Mouse (Mus musculus) limb, embryonic 15.5 days (tissue): Measurements from ENCODE around the gene Zc3h12c. TPM values are rescaled to one million over a fixed set of nuclear protein-coding genes. Genes with fewer than 3 reads are reported as not detected.

Experiments used
- ATAC-seq: fragments of 200-750 bp; cut with Nextera tagmentation; 2 replicates; pipeline ENCODE4 v1.8.0; 2017; ENCODE audit warnings: low read depth, moderate TSS enrichment; ENCODE audit not compliant: insufficient number of reproducible peaks, low FRiP score, low TSS enrichment
- H3K27ac ChIP-seq: fragments of 300-500 bp; sonication (generic); 2 replicates; pipeline ENCODE4 v1.5.1; 2015; ENCODE audit warnings: moderate library complexity, mild to moderate bottlenecking, inconsistent platforms
- H3K27me3 ChIP-seq: fragments of 300-500 bp; sonication (generic); 2 replicates; pipeline ENCODE4 v1.6.1; 2015; ENCODE audit warnings: inconsistent platforms
- H3K36me3 ChIP-seq: fragments of 300-500 bp; sonication (generic); 2 replicates; pipeline ENCODE4 v1.6.1; 2015; ENCODE audit warnings: inconsistent platforms
- H3K4me1 ChIP-seq: fragments of 300-500 bp; sonication (generic); 2 replicates; pipeline ENCODE4 v1.6.1; 2015; ENCODE audit warnings: inconsistent platforms
- H3K4me2 ChIP-seq: fragments of 300-500 bp; sonication (generic); 2 replicates; pipeline ENCODE4 v1.6.1; 2015; ENCODE audit warnings: mild to moderate bottlenecking, inconsistent platforms
- H3K4me3 ChIP-seq: fragments of 300-500 bp; sonication (generic); 2 replicates; pipeline ENCODE4 v1.5.1; 2015; ENCODE audit warnings: mild to moderate bottlenecking, inconsistent platforms
- H3K9ac ChIP-seq: fragments of 300-500 bp; sonication (generic); 2 replicates; pipeline ENCODE4 v1.6.1; 2015; ENCODE audit warnings: inconsistent platforms
- H3K9me3 ChIP-seq: fragments of 300-500 bp; sonication (generic); 2 replicates; pipeline ENCODE4 v1.6.1; 2016; ENCODE audit warnings: inconsistent platforms
- WGBS: fragments of 180-500 bp; shearing (Covaris S2); methylation state at CpG from one replicate; pipeline ENCODE4 v1.1.7; 2015; 5-methylcytosine and 5-hydroxymethylcytosine counted together
- polyA plus RNA-seq: library from polyadenylated mRNA; unstranded; fragments of >200 nt; fragmentation: Nextera tagmentation; extraction: Ambion mirVana; gene quantifications from 2 replicates; pipeline ENCODE4 v1.2.1, GENCODE M21; 2015

Gene Zc3h12c
- polyA plus RNA-seq, 1 experiment from 2014 or later: 2.9 TPM

- Histone ChIP-seq H3K9me3 (no peaks in the 10 kb centered on the region), H3K36me3 (no peaks in the 10 kb centered on the region), H3K27ac (no peak overlapping the region), H3K27me3 (no peaks in the 10 kb centered on the region), H3K4me1 (peaks cover 11% of the 10 kb centered on the region), H3K9ac (no peak overlapping the region), H3K4me2 (no peak overlapping the region), H3K4me3 (no peak overlapping the region)
- 84% methylated on average over 13 of the region's 13 CpGs for WGBS
- no peak for ATAC-seq
These were observed 3.2 kb downstream of the Zc3h12c start for GRCm38 (mm10) chr9:52165076-52165705.

GRCm38 (mm10) chr9:52160512-52160911 is 7.9 kb downstream of the Zc3h12c start:
- H3K36me3 ChIP-seq: no peaks in the 10 kb centered on the region
- no peak overlapping the region for H3K27ac ChIP-seq
- 79% methylated on average over 1 of the region's 1 CpGs for WGBS
- no peaks in the 10 kb centered on the region for H3K4me1 ChIP-seq
- no peaks in the 10 kb centered on the region for H3K27me3 ChIP-seq
- ATAC-seq: no peak
- H3K9ac ChIP-seq: no peak overlapping the region
- H3K4me2 ChIP-seq: no peak overlapping the region
- H3K4me3 ChIP-seq: no peak overlapping the region
- H3K9me3 ChIP-seq: no peaks in the 10 kb centered on the region

- WGBS: 76% methylated on average over 1 of the region's 1 CpGs
These were observed 9.8 kb downstream of the Zc3h12c start for GRCm38 (mm10) chr9:52158561-52158960.

GRCm38 (mm10) chr9:52155417-52155816 is 13.0 kb downstream of the Zc3h12c start:
- no peak overlapping the region for H3K4me2 ChIP-seq
- no peak overlapping the region for H3K9ac ChIP-seq
- H3K27ac ChIP-seq: no peak overlapping the region
- H3K27me3 ChIP-seq: no peaks in the 10 kb centered on the region
- WGBS: 81% methylated on average over 4 of the region's 4 CpGs
- no peaks in the 10 kb centered on the region for H3K36me3 ChIP-seq
- no peaks in the 10 kb centered on the region for H3K4me1 ChIP-seq
- no peak for ATAC-seq
- no peaks in the 10 kb centered on the region for H3K9me3 ChIP-seq
- H3K4me3 ChIP-seq: no peak overlapping the region

More at GRCm38 (mm10) chr9:52158561-52158960, 9.8 kb downstream of the Zc3h12c start:
- Histone ChIP-seq H3K4me3 (no peak overlapping the region), H3K9ac (no peak overlapping the region), H3K27me3 (no peaks in the 10 kb centered on the region), H3K9me3 (no peaks in the 10 kb centered on the region), H3K36me3 (no peaks in the 10 kb centered on the region), H3K27ac (no peak overlapping the region), H3K4me2 (no peak overlapping the region), H3K4me1 (no peaks in the 10 kb centered on the region)
- no peak for ATAC-seq

- Histone ChIP-seq H3K4me2 (no peak overlapping the region), H3K9ac (no peak overlapping the region), H3K4me3 (no peak overlapping the region), H3K27me3 (no peaks in the 10 kb centered on the region), H3K36me3 (no peaks in the 10 kb centered on the region), H3K4me1 (0 out of 2 replicates have a peak, but pooled peaks cover 2% of the 10 kb centered on the region), H3K27ac (no peak overlapping the region), H3K9me3 (no peaks in the 10 kb centered on the region)
- 54% methylated on average over 7 of the region's 7 CpGs for WGBS
- no peak for ATAC-seq
These were observed 14.1 kb downstream of the Zc3h12c start for GRCm38 (mm10) chr9:52154253-52154652.

- ATAC-seq: no peak
- Histone ChIP-seq H3K9me3 (no peaks in the 10 kb centered on the region), H3K4me1 (0 out of 2 replicates have a peak, but pooled peaks cover 3% of the 10 kb centered on the region), H3K9ac (no peak overlapping the region), H3K27me3 (no peaks in the 10 kb centered on the region), H3K36me3 (no peaks in the 10 kb centered on the region), H3K4me3 (no peak overlapping the region), H3K4me2 (no peak overlapping the region), H3K27ac (no peak overlapping the region)
- 58% methylated on average over 6 of the region's 6 CpGs for WGBS
These were observed 16.1 kb downstream of the Zc3h12c start for GRCm38 (mm10) chr9:52152076-52152826.

- Histone ChIP-seq H3K27me3 (no peaks in the 10 kb centered on the region), H3K27ac (no peak overlapping the region), H3K4me1 (0 out of 2 replicates have a peak, but pooled peaks cover 3% of the 10 kb centered on the region), H3K4me3 (no peak overlapping the region), H3K4me2 (no peak overlapping the region), H3K36me3 (no peaks in the 10 kb centered on the region), H3K9ac (no peak overlapping the region), H3K9me3 (no peaks in the 10 kb centered on the region)
- 64% methylated on average over 6 of the region's 6 CpGs for WGBS
- ATAC-seq: no peak
These were observed 18.6 kb downstream of the Zc3h12c start for GRCm38 (mm10) chr9:52149768-52150167.

GRCm38 (mm10) chr9:52149286-52149685 is 19.1 kb downstream of the Zc3h12c start:
- Histone ChIP-seq H3K27me3 (no peaks in the 10 kb centered on the region), H3K4me1 (0 out of 2 replicates have a peak, but pooled peaks cover 3% of the 10 kb centered on the region), H3K4me3 (no peak overlapping the region), H3K4me2 (no peak overlapping the region), H3K27ac (no peak overlapping the region), H3K9me3 (no peaks in the 10 kb centered on the region), H3K36me3 (no peaks in the 10 kb centered on the region), H3K9ac (no peak overlapping the region)
- 16% methylated on average over 4 of the region's 4 CpGs for WGBS
- no peak; the same call in 1 of the 2 replicates for ATAC-seq

GRCm38 (mm10) chr9:52148831-52149230 is 19.5 kb downstream of the Zc3h12c start:
- no peak overlapping the region for H3K27ac ChIP-seq
- no peak overlapping the region for H3K4me3 ChIP-seq
- no peaks in the 10 kb centered on the region for H3K9me3 ChIP-seq
- H3K9ac ChIP-seq: no peak overlapping the region
- no peak overlapping the region for H3K4me2 ChIP-seq
- no peak for ATAC-seq
- H3K36me3 ChIP-seq: no peaks in the 10 kb centered on the region
- 0 out of 2 replicates have a peak, but pooled peaks cover 3% of the 10 kb centered on the region for H3K4me1 ChIP-seq
- WGBS: 77% methylated on average over 4 of the region's 4 CpGs
- H3K27me3 ChIP-seq: no peaks in the 10 kb centered on the region

- Histone ChIP-seq H3K9ac (no peak overlapping the region), H3K27ac (no peak overlapping the region), H3K4me2 (no peak overlapping the region), H3K27me3 (no peaks in the 10 kb centered on the region), H3K4me3 (no peak overlapping the region), H3K9me3 (no peaks in the 10 kb centered on the region), H3K4me1 (0 out of 2 replicates have a peak, but pooled peaks cover 3% of the 10 kb centered on the region), H3K36me3 (no peaks in the 10 kb centered on the region)
- 67% methylated on average over 3 of the region's 3 CpGs for WGBS
- ATAC-seq: no peak
These were observed 20.1 kb downstream of the Zc3h12c start for GRCm38 (mm10) chr9:52148311-52148710.

- ATAC-seq: no peak
- H3K4me3 ChIP-seq: no peak overlapping the region
These were observed 22.1 kb downstream of the Zc3h12c start for GRCm38 (mm10) chr9:52146241-52146640.

GRCm38 (mm10) chr9:52132771-52133170 is 35.6 kb downstream of the Zc3h12c start:
- no peak overlapping the region for H3K4me2 ChIP-seq
- H3K9me3 ChIP-seq: no peaks in the 10 kb centered on the region
- no peaks in the 10 kb centered on the region for H3K27me3 ChIP-seq
- no peaks in the 10 kb centered on the region for H3K36me3 ChIP-seq
- H3K9ac ChIP-seq: no peak overlapping the region
- 82% methylated on average over 2 of the region's 2 CpGs for WGBS
- no peaks in the 10 kb centered on the region for H3K4me1 ChIP-seq
- ATAC-seq: no peak
- H3K4me3 ChIP-seq: no peak overlapping the region
- H3K27ac ChIP-seq: no peak overlapping the region

More at GRCm38 (mm10) chr9:52146241-52146640, 22.1 kb downstream of the Zc3h12c start:
- no peaks in the 10 kb centered on the region for H3K27me3 ChIP-seq
- no peaks in the 10 kb centered on the region for H3K36me3 ChIP-seq
- H3K27ac ChIP-seq: no peak overlapping the region
- H3K4me2 ChIP-seq: no peak overlapping the region
- 51% methylated on average over 4 of the region's 4 CpGs for WGBS
- H3K9ac ChIP-seq: no peak overlapping the region
- H3K4me1 ChIP-seq: peaks cover 3% of the 10 kb centered on the region; the same call in 1 of the 2 replicates
- H3K9me3 ChIP-seq: no peaks in the 10 kb centered on the region
